Mouse (Mus musculus): ENCODE measurements around the gene Gm3404. TPM values are rescaled to one million over a fixed set of nuclear protein-coding genes. Genes with fewer than 3 reads are reported as not detected.
"Not testable (repeated sequence)": the region's sequence is repeated elsewhere in the genome, so short reads cannot be mapped to it uniquely, and the experiment has no call there.

Gene Gm3404
- polyA plus RNA-seq (2015; fragmentation: Nextera tagmentation; extraction: Ambion mirVana): not detected in 2 replicates

DNA sequence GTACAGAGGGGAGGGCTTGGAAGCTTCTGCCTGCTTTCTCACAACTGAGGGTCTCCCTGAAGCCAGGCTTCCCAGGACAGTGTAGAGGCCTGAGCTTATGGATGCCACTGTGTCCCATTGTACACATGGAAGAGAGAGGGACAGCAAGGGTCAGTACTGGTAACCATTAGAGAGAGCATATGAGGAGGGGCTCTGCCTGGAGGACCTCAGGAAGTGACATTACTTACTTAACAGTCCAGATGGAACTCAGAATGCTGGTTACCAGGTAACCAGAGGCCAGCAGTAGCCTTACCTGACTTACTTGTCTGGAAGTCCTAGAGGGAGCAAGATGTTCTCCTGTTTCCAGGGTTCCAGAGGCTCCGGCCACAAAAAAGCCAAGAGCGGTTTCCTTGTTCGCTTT lies at the start of gene Gm3404:
Gene Gm3404, plus strand, starts transcription at position 301 of the 400 bp plus-strand sequence.
- not testable (repeated sequence) for ATAC-seq; H3K4me3 ChIP-seq (ENCODE audit: low read length); H3K27ac ChIP-seq (ENCODE audit: low read length); H3K4me2 ChIP-seq (ENCODE audit: low read depth, low read length); H3K9ac ChIP-seq (ENCODE audit: low read depth, low read length); H3K36me3 ChIP-seq (ENCODE audit: control insufficient read depth, insufficient read depth, low read length); H3K27me3 ChIP-seq (replicated peaks; ENCODE audit: control insufficient read depth, insufficient read depth, low read length); H3K4me1 ChIP-seq (ENCODE audit: control insufficient read depth, insufficient read depth, low read length); H3K9me3 ChIP-seq (ENCODE audit: control insufficient read depth, low read length)
- 92% methylated on average over 2 of the region's 3 CpGs for WGBS

DNA sequence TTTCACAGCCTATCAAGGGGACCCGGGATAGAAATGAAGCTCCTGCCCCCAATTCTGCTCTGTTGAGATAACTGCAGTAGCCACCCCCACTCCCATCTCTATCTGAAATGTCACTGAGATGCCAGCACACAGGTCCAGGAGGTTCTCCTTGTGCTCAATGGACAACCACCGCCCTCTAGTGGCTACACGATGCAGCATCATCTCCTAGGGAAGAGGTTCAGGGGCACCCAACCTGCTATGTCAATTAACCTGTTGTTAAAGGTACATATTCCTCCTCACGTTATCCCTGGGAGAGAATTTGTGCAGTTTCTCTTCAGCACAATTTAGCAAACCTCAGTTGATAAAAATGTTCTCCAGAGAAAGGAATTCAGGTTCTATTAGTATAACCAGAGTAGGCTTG lies 46.0 kb upstream of the Gm3404 start:
- H3K4me1 ChIP-seq (ENCODE audit: control insufficient read depth, insufficient read depth, low read length); ATAC-seq; H3K36me3 ChIP-seq (ENCODE audit: control insufficient read depth, insufficient read depth, low read length); H3K4me3 ChIP-seq (ENCODE audit: low read length); H3K4me2 ChIP-seq (ENCODE audit: low read depth, low read length); H3K27me3 ChIP-seq (replicated peaks; ENCODE audit: control insufficient read depth, insufficient read depth, low read length); H3K9ac ChIP-seq (ENCODE audit: low read depth, low read length); H3K27ac ChIP-seq (ENCODE audit: low read length); H3K9me3 ChIP-seq (ENCODE audit: control insufficient read depth, low read length): not testable (repeated sequence)
- WGBS: 3% methylated on average over 4 of the region's 4 CpGs

DNA sequence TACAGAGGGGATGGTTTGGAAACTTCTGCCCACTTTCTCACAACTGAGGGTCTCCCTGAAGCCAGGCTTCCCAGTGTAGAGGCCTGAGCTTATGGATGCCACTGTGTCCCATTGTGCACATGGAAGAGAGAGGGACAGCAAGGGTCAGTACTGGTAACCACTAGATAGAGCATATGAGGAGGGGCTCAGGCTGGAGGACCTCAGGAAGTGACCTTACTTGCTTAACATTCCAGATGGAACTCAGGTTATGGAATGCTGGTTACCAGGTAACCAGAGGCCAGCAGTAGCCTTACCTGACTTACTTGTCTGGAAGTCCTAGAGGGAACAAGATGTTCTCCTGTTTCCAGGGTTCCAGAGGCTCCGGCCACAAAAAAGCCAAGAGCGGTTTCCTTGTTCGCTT lies 43.9 kb upstream of the Gm3404 start, which contains the start of gene Gm6408:
Gene Gm6408, plus strand, starts transcription at position 301 of the 400 bp plus-strand sequence.
- not testable (repeated sequence) for H3K27me3 ChIP-seq (replicated peaks; ENCODE audit: control insufficient read depth, insufficient read depth, low read length); H3K4me3 ChIP-seq (ENCODE audit: low read length); H3K9ac ChIP-seq (ENCODE audit: low read depth, low read length); H3K9me3 ChIP-seq (ENCODE audit: control insufficient read depth, low read length); ATAC-seq; H3K4me1 ChIP-seq (ENCODE audit: control insufficient read depth, insufficient read depth, low read length); H3K36me3 ChIP-seq (ENCODE audit: control insufficient read depth, insufficient read depth, low read length); H3K27ac ChIP-seq (ENCODE audit: low read length); H3K4me2 ChIP-seq (ENCODE audit: low read depth, low read length)
- no CpG with 5 or more reads among the region's 3 CpGs for WGBS

DNA sequence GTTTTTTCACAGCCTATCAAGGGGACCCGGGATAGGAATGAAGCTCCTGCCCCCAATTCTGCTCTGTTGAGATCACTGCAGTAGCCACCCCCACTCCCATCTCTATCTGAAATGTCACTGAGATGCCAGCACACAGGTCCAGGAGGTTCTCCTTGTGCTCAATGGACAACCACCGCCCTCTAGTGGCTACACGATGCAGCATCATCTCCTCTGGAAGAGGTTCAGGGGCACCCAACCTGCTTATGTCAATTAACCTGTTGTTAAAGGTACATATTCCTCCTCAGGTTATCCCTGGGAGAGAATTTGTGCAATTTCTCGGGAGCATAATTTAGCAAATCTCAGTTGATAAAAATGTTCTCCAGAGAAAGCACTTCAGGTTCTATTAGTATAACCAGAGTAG lies 36.6 kb upstream of the Gm3404 start:
- not testable (repeated sequence) for H3K4me1 ChIP-seq (ENCODE audit: control insufficient read depth, insufficient read depth, low read length)
- WGBS: 13% methylated on average over 3 of the region's 4 CpGs

DNA sequence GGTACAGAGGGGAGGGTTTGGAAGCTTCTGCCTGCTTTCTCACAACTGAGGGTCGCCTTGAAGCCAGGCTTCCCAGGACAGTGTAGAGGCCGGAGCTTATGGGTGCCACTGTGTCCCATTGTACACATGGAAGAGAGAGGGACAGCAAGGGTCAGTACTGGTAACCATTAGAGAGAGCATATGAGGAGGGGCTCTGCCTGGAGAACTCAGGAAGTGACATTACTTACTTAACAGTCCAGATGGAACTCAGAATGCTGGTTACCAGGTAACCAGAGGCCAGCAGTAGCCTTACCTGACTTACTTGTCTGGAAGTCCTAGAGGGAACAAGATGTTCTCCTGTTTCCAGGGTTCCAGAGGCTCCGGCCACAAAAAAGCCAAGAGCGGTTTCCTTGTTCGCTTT lies 34.5 kb upstream of the Gm3404 start, which contains the start of gene Gm6370:
Gene Gm6370, plus strand, starts transcription at position 301 of the 400 bp plus-strand sequence.
- H3K9ac ChIP-seq (ENCODE audit: low read depth, low read length); ATAC-seq; H3K36me3 ChIP-seq (ENCODE audit: control insufficient read depth, insufficient read depth, low read length); H3K4me3 ChIP-seq (ENCODE audit: low read length); H3K9me3 ChIP-seq (ENCODE audit: control insufficient read depth, low read length); H3K27ac ChIP-seq (ENCODE audit: low read length); H3K27me3 ChIP-seq (replicated peaks; ENCODE audit: control insufficient read depth, insufficient read depth, low read length); H3K4me1 ChIP-seq (ENCODE audit: control insufficient read depth, insufficient read depth, low read length); H3K4me2 ChIP-seq (ENCODE audit: low read depth, low read length): not testable (repeated sequence)
- no CpG with 5 or more reads among the region's 5 CpGs for WGBS

More for the DNA sequence above, 36.6 kb upstream of the Gm3404 start:
- H3K36me3 ChIP-seq (ENCODE audit: control insufficient read depth, insufficient read depth, low read length); H3K4me2 ChIP-seq (ENCODE audit: low read depth, low read length); H3K27ac ChIP-seq (ENCODE audit: low read length); H3K9me3 ChIP-seq (ENCODE audit: control insufficient read depth, low read length); ATAC-seq; H3K4me3 ChIP-seq (ENCODE audit: low read length); H3K27me3 ChIP-seq (replicated peaks; ENCODE audit: control insufficient read depth, insufficient read depth, low read length); H3K9ac ChIP-seq (ENCODE audit: low read depth, low read length): not testable (repeated sequence)

DNA sequence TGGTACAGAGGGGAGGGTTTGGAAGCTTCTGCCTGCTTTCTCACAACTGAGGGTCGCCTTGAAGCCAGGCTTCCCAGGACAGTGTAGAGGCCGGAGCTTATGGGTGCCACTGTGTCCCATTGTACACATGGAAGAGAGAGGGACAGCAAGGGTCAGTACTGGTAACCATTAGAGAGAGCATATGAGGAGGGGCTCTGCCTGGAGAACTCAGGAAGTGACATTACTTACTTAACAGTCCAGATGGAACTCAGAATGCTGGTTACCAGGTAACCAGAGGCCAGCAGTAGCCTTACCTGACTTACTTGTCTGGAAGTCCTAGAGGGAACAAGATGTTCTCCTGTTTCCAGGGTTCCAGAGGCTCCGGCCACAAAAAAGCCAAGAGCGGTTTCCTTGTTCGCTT lies 23.5 kb upstream of the Gm3404 start, which contains the start of gene 4930449I24Rik:
Gene 4930449I24Rik, plus strand, starts transcription at position 301 of the 400 bp plus-strand sequence.
- no CpG with 5 or more reads among the region's 5 CpGs for WGBS
- not testable (repeated sequence) for H3K9ac ChIP-seq (ENCODE audit: low read depth, low read length); H3K9me3 ChIP-seq (ENCODE audit: control insufficient read depth, low read length); H3K27me3 ChIP-seq (replicated peaks; ENCODE audit: control insufficient read depth, insufficient read depth, low read length); ATAC-seq; H3K36me3 ChIP-seq (ENCODE audit: control insufficient read depth, insufficient read depth, low read length); H3K4me1 ChIP-seq (ENCODE audit: control insufficient read depth, insufficient read depth, low read length); H3K4me3 ChIP-seq (ENCODE audit: low read length); H3K4me2 ChIP-seq (ENCODE audit: low read depth, low read length); H3K27ac ChIP-seq (ENCODE audit: low read length)

DNA sequence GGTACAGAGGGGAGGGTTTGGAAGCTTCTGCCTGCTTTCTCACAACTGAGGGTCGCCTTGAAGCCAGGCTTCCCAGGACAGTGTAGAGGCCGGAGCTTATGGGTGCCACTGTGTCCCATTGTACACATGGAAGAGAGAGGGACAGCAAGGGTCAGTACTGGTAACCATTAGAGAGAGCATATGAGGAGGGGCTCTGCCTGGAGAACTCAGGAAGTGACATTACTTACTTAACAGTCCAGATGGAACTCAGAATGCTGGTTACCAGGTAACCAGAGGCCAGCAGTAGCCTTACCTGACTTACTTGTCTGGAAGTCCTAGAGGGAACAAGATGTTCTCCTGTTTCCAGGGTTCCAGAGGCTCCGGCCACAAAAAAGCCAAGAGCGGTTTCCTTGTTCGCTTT lies 11.8 kb upstream of the Gm3404 start, which contains the start of gene Gm3402:
Gene Gm3402, plus strand, starts transcription at position 301 of the 400 bp plus-strand sequence.
- not testable (repeated sequence) for H3K4me1 ChIP-seq (ENCODE audit: control insufficient read depth, insufficient read depth, low read length); H3K9ac ChIP-seq (ENCODE audit: low read depth, low read length); H3K4me3 ChIP-seq (ENCODE audit: low read length); ATAC-seq; H3K27ac ChIP-seq (ENCODE audit: low read length); H3K27me3 ChIP-seq (replicated peaks; ENCODE audit: control insufficient read depth, insufficient read depth, low read length); H3K9me3 ChIP-seq (ENCODE audit: control insufficient read depth, low read length); H3K36me3 ChIP-seq (ENCODE audit: control insufficient read depth, insufficient read depth, low read length); H3K4me2 ChIP-seq (ENCODE audit: low read depth, low read length)
- WGBS: no CpG with 5 or more reads among the region's 5 CpGs

DNA sequence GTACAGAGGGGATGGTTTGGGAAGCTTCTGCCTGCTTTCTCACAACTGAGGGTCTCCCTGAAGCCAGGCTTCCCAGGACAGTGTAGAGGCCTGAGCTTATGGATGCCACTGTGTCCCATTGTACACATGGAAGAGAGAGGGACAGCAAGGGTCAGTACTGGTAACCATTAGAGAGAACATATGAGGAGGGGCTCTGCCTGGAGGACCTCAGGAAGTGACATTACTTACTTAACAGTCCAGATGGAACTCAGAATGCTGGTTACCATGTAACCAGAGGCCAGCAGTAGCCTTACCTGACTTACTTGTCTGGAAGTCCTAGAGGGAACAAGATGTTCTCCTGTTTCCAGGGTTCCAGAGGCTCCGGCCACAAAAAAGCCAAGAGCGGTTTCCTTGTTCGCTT lies 11.7 kb downstream of the Gm3404 start, which contains the start of gene Gm3409:
Gene Gm3409, plus strand, starts transcription at position 301 of the 400 bp plus-strand sequence.
- H3K9ac ChIP-seq (ENCODE audit: low read depth, low read length); H3K36me3 ChIP-seq (ENCODE audit: control insufficient read depth, insufficient read depth, low read length); H3K4me1 ChIP-seq (ENCODE audit: control insufficient read depth, insufficient read depth, low read length); ATAC-seq; H3K9me3 ChIP-seq (ENCODE audit: control insufficient read depth, low read length); H3K4me3 ChIP-seq (ENCODE audit: low read length); H3K4me2 ChIP-seq (ENCODE audit: low read depth, low read length); H3K27me3 ChIP-seq (replicated peaks; ENCODE audit: control insufficient read depth, insufficient read depth, low read length); H3K27ac ChIP-seq (ENCODE audit: low read length): not testable (repeated sequence)
- WGBS: 93% methylated on average over 2 of the region's 3 CpGs

DNA sequence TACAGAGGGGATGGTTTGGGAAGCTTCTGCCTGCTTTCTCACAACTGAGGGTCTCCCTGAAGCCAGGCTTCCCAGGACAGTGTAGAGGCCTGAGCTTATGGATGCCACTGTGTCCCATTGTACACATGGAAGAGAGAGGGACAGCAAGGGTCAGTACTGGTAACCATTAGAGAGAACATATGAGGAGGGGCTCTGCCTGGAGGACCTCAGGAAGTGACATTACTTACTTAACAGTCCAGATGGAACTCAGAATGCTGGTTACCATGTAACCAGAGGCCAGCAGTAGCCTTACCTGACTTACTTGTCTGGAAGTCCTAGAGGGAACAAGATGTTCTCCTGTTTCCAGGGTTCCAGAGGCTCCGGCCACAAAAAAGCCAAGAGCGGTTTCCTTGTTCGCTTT lies 30.2 kb downstream of the Gm3404 start, which contains the start of gene Gm3415:
Gene Gm3415, plus strand, starts transcription at position 301 of the 400 bp plus-strand sequence.
- not testable (repeated sequence) for H3K4me1 ChIP-seq (ENCODE audit: control insufficient read depth, insufficient read depth, low read length); H3K27me3 ChIP-seq (replicated peaks; ENCODE audit: control insufficient read depth, insufficient read depth, low read length); H3K27ac ChIP-seq (ENCODE audit: low read length); H3K4me2 ChIP-seq (ENCODE audit: low read depth, low read length); ATAC-seq; H3K9me3 ChIP-seq (ENCODE audit: control insufficient read depth, low read length); H3K36me3 ChIP-seq (ENCODE audit: control insufficient read depth, insufficient read depth, low read length); H3K4me3 ChIP-seq (ENCODE audit: low read length); H3K9ac ChIP-seq (ENCODE audit: low read depth, low read length)
- no CpG with 5 or more reads among the region's 3 CpGs for WGBS

DNA sequence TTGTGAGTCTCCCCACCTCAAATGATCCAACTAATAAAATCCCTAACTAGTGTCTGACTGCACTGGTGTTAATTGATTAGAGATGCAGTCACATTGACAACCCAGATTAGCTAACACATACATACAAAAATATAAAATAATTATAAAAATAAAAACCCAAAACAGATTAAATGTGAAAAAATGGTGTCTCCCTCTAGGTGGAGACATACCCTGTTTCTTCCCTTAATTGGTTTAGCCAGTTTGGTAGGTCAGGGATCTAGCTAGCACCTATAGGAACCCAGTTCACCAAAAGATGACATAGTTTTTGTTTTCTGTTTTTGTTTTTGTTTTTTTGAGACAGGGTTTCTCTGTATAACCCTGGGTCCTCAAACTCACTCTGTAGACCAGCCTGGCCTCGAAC lies 38.7 kb downstream of the Gm3404 start:
- Histone ChIP-seq H3K9me3 (ENCODE audit: control insufficient read depth, low read length) (no peaks in the 10 kb centered on the region), H3K4me3 (ENCODE audit: low read length) (no peak overlapping the region)

More for the DNA sequence above, 38.7 kb downstream of the Gm3404 start:
- WGBS: 87% methylated on average over 1 of the region's 1 CpGs
- H3K36me3 ChIP-seq (ENCODE audit: control insufficient read depth, insufficient read depth, low read length): no peaks in the 10 kb centered on the region
- no peaks in the 10 kb centered on the region for H3K4me1 ChIP-seq (ENCODE audit: control insufficient read depth, insufficient read depth, low read length)
- no peak for ATAC-seq
- H3K9ac ChIP-seq (ENCODE audit: low read depth, low read length): no peak overlapping the region
- no peak overlapping the region for H3K4me2 ChIP-seq (ENCODE audit: low read depth, low read length)
- no peaks in the 10 kb centered on the region for H3K27me3 ChIP-seq (replicated peaks; ENCODE audit: control insufficient read depth, insufficient read depth, low read length)
- no peak overlapping the region for H3K27ac ChIP-seq (ENCODE audit: low read length)
